Mouse (Mus musculus): ENCODE data around the gene Ddn. TPM values are rescaled to one million over a fixed set of nuclear protein-coding genes. Genes with fewer than 3 reads are reported as not detected.
A peak's percentile ranks its signal among the peaks of the same experiment; 100 is the strongest.
"Not testable (repeated sequence)": the region's sequence is repeated elsewhere in the genome, so short reads cannot be mapped to it uniquely, and the experiment has no call there.

The Ddn gene
- polyA plus RNA-seq, 1 experiment from 2014 or later: 0.35 TPM

GRCm38 (mm10) chr15:98820937-98821336, 11.6 kb upstream of the Ddn start:
- Histone ChIP-seq H3K4me2 (ENCODE audit: low read length) (no peak overlapping the region), H3K4me1 (ENCODE audit: control insufficient read depth, insufficient read depth, low read length) (no peaks in the 10 kb centered on the region), H3K4me3 (ENCODE audit: low read depth, low read length) (no peak overlapping the region), H3K36me3 (ENCODE audit: control insufficient read depth, insufficient read depth, low read length) (peaks cover 3% of the 10 kb centered on the region; the same call in 1 of the 2 replicates), H3K27me3 (ENCODE audit: control insufficient read depth, insufficient read depth, low read depth, low read length) (no peaks in the 10 kb centered on the region), H3K9ac (ENCODE audit: low read depth, low read length) (no peak overlapping the region), H3K9me3 (replicated peaks; ENCODE audit: control insufficient read depth, low read length, poor library complexity, severe bottlenecking) (no peaks in the 10 kb centered on the region), H3K27ac (ENCODE audit: low read length) (no peak overlapping the region)
- no peak for ATAC-seq
- WGBS: 82% methylated on average over 4 of the region's 4 CpGs

GRCm38 (mm10) chr15:98818171-98818570, 8.9 kb upstream of the Ddn start:
- Histone ChIP-seq H3K9ac (ENCODE audit: low read depth, low read length) (no peak overlapping the region), H3K9me3 (replicated peaks; ENCODE audit: control insufficient read depth, low read length, poor library complexity, severe bottlenecking) (no peaks in the 10 kb centered on the region), H3K4me1 (ENCODE audit: control insufficient read depth, insufficient read depth, low read length) (no peaks in the 10 kb centered on the region), H3K27ac (ENCODE audit: low read length) (no peak overlapping the region), H3K4me2 (ENCODE audit: low read length) (no peak overlapping the region), H3K4me3 (ENCODE audit: low read depth, low read length) (no peak overlapping the region), H3K36me3 (ENCODE audit: control insufficient read depth, insufficient read depth, low read length) (peaks cover 13% of the 10 kb centered on the region), H3K27me3 (ENCODE audit: control insufficient read depth, insufficient read depth, low read depth, low read length) (no peaks in the 10 kb centered on the region)
- ATAC-seq: no peak
- WGBS: 93% methylated on average over 7 of the region's 7 CpGs

GRCm38 (mm10) chr15:98812741-98813424, 3.6 kb upstream of the Ddn start:
- Histone ChIP-seq H3K27ac (ENCODE audit: low read length) (no peak overlapping the region), H3K9ac (ENCODE audit: low read depth, low read length) (no peak overlapping the region), H3K4me1 (ENCODE audit: control insufficient read depth, insufficient read depth, low read length) (peaks cover 12% of the 10 kb centered on the region), H3K4me2 (ENCODE audit: low read length) (no peak overlapping the region), H3K36me3 (ENCODE audit: control insufficient read depth, insufficient read depth, low read length) (peaks cover 18% of the 10 kb centered on the region), H3K27me3 (ENCODE audit: control insufficient read depth, insufficient read depth, low read depth, low read length) (peaks cover 20% of the 10 kb centered on the region), H3K9me3 (replicated peaks; ENCODE audit: control insufficient read depth, low read length, poor library complexity, severe bottlenecking) (no peaks in the 10 kb centered on the region), H3K4me3 (ENCODE audit: low read depth, low read length) (no peak overlapping the region)
- WGBS: 81% methylated on average over 20 of the region's 20 CpGs
- no peak for ATAC-seq

- not testable (repeated sequence) for H3K27ac ChIP-seq (ENCODE audit: low read length); H3K9me3 ChIP-seq (replicated peaks; ENCODE audit: control insufficient read depth, low read length, poor library complexity, severe bottlenecking); H3K4me2 ChIP-seq (ENCODE audit: low read length); H3K4me3 ChIP-seq (ENCODE audit: low read depth, low read length); H3K9ac ChIP-seq (ENCODE audit: low read depth, low read length); ATAC-seq
- peaks cover 13% of the 10 kb centered on the region; the same call in 1 of the 2 replicates for H3K36me3 ChIP-seq (ENCODE audit: control insufficient read depth, insufficient read depth, low read length)
- WGBS: 81% methylated on average over 6 of the region's 6 CpGs
- peaks cover 31% of the 10 kb centered on the region for H3K4me1 ChIP-seq (ENCODE audit: control insufficient read depth, insufficient read depth, low read length)
- H3K27me3 ChIP-seq (ENCODE audit: control insufficient read depth, insufficient read depth, low read depth, low read length): peaks cover 43% of the 10 kb centered on the region
Measured at GRCm38 (mm10) chr15:98810212-98810611, 922 bp upstream of the Ddn start.

GRCm38 (mm10) chr15:98808651-98809134, 597 bp downstream of the Ddn start:
- WGBS: 7% methylated on average over 6 of the region's 6 CpGs
- peaks cover 32% of the 10 kb centered on the region for H3K4me1 ChIP-seq (ENCODE audit: control insufficient read depth, insufficient read depth, low read length)
- H3K9ac ChIP-seq (ENCODE audit: low read depth, low read length): 0 out of 2 replicates have a peak overlapping the region, but pooled peaks have one; percentile 52
- no peak for ATAC-seq
- no peaks in the 10 kb centered on the region for H3K9me3 ChIP-seq (replicated peaks; ENCODE audit: control insufficient read depth, low read length, poor library complexity, severe bottlenecking)
- 0 out of 2 replicates have a peak, but pooled peaks cover 6% of the 10 kb centered on the region for H3K36me3 ChIP-seq (ENCODE audit: control insufficient read depth, insufficient read depth, low read length)
- peaks cover 55% of the 10 kb centered on the region for H3K27me3 ChIP-seq (ENCODE audit: control insufficient read depth, insufficient read depth, low read depth, low read length)
- no peak overlapping the region for H3K27ac ChIP-seq (ENCODE audit: low read length)
- H3K4me2 ChIP-seq (ENCODE audit: low read length): peak overlapping the region; percentile 58
- peak overlapping the region; percentile 44; the same call in 1 of the 2 replicates for H3K4me3 ChIP-seq (ENCODE audit: low read depth, low read length)

GRCm38 (mm10) chr15:98807895-98808650, 1.2 kb downstream of the Ddn start:
- Histone ChIP-seq H3K27me3 (ENCODE audit: control insufficient read depth, insufficient read depth, low read depth, low read length) (peaks cover 61% of the 10 kb centered on the region), H3K4me3 (ENCODE audit: low read depth, low read length) (peak overlapping the region; percentile 44), H3K9me3 (replicated peaks; ENCODE audit: control insufficient read depth, low read length, poor library complexity, severe bottlenecking) (no peaks in the 10 kb centered on the region), H3K27ac (ENCODE audit: low read length) (no peak overlapping the region), H3K4me2 (ENCODE audit: low read length) (peak overlapping the region; percentile 58), H3K36me3 (ENCODE audit: control insufficient read depth, insufficient read depth, low read length) (0 out of 2 replicates have a peak, but pooled peaks cover 4% of the 10 kb centered on the region), H3K9ac (ENCODE audit: low read depth, low read length) (peak overlapping the region; percentile 52), H3K4me1 (ENCODE audit: control insufficient read depth, insufficient read depth, low read length) (peaks cover 32% of the 10 kb centered on the region)
- ATAC-seq: 0 out of 2 replicates have a peak, but pooled peaks have one; percentile 26
- under 1% methylated on average over 29 of the region's 34 CpGs for WGBS

GRCm38 (mm10) chr15:98806809-98807770, 2.2 kb downstream of the Ddn start:
- H3K4me1 ChIP-seq (ENCODE audit: control insufficient read depth, insufficient read depth, low read length): peaks cover 32% of the 10 kb centered on the region
- H3K27ac ChIP-seq (ENCODE audit: low read length): no peak overlapping the region
- H3K4me3 ChIP-seq (ENCODE audit: low read depth, low read length): peak overlapping the region; percentile 44
- H3K4me2 ChIP-seq (ENCODE audit: low read length): peak overlapping the region; percentile 58
- H3K36me3 ChIP-seq (ENCODE audit: control insufficient read depth, insufficient read depth, low read length): 0 out of 2 replicates have a peak, but pooled peaks cover 2% of the 10 kb centered on the region
- H3K27me3 ChIP-seq (ENCODE audit: control insufficient read depth, insufficient read depth, low read depth, low read length): peaks cover 71% of the 10 kb centered on the region
- ATAC-seq: no peak
- no peaks in the 10 kb centered on the region for H3K9me3 ChIP-seq (replicated peaks; ENCODE audit: control insufficient read depth, low read length, poor library complexity, severe bottlenecking)
- under 1% methylated on average over 55 of the region's 58 CpGs for WGBS
- H3K9ac ChIP-seq (ENCODE audit: low read depth, low read length): peak overlapping the region; percentile 52

GRCm38 (mm10) chr15:98806071-98806808, 3.0 kb downstream of the Ddn start:
- WGBS: 7% methylated on average over 30 of the region's 30 CpGs
- Histone ChIP-seq H3K36me3 (ENCODE audit: control insufficient read depth, insufficient read depth, low read length) (no peaks in the 10 kb centered on the region), H3K9ac (ENCODE audit: low read depth, low read length) (no peak overlapping the region), H3K4me1 (ENCODE audit: control insufficient read depth, insufficient read depth, low read length) (peaks cover 32% of the 10 kb centered on the region), H3K4me2 (ENCODE audit: low read length) (peak overlapping the region; percentile 89), H3K27me3 (ENCODE audit: control insufficient read depth, insufficient read depth, low read depth, low read length) (peaks cover 79% of the 10 kb centered on the region), H3K27ac (ENCODE audit: low read length) (no peak overlapping the region), H3K4me3 (ENCODE audit: low read depth, low read length) (peak overlapping the region; percentile 44; the same call in 1 of the 2 replicates), H3K9me3 (replicated peaks; ENCODE audit: control insufficient read depth, low read length, poor library complexity, severe bottlenecking) (no peaks in the 10 kb centered on the region)
- no peak for ATAC-seq
